Mouse (Mus musculus) heart, adult 2 months (tissue): ENCODE measurements at regions not wholly inside any gene's neighbourhood (a gene's known extent, or its start where the extent isn't known, plus 50 kb on each side); places are given as distances from the start of the nearest gene placed in this dataset.

Source experiments
- DNase-seq, 2 experiments: peaks; one replicate each; pipeline ENCODE4 v3.0.0; 2021
- H3K27ac ChIP-seq: fragments of 200-600 bp; 2 replicates; pipeline ENCODE4 v1.8.1; 2022
- H3K27me3 ChIP-seq: fragments of 200-500 bp; 2 replicates; pipeline ENCODE4 v1.6.1; 2012; ENCODE audit warnings: mild to moderate bottlenecking, low read length, inconsistent platforms, mixed read lengths; ENCODE audit not compliant: control insufficient read depth, insufficient read depth
- H3K36me3 ChIP-seq: fragments of 200-500 bp; 2 replicates; pipeline ENCODE4 v1.6.1; 2012; ENCODE audit warnings: low read length, inconsistent platforms; ENCODE audit not compliant: control insufficient read depth, insufficient read depth
- H3K4me1 ChIP-seq: fragments of 200-500 bp; 2 replicates; pipeline ENCODE4 v1.6.1; 2011; ENCODE audit warnings: low read length; ENCODE audit not compliant: control insufficient read depth, insufficient read depth
- H3K4me3 ChIP-seq: fragments of 200-600 bp; 2 replicates; pipeline ENCODE4 v1.8.1; 2022
- H3K79me2 ChIP-seq: fragments of 200-500 bp; replicated peaks from 2 replicates; pipeline ENCODE4 v1.6.1; 2012; ENCODE audit warnings: mild to moderate bottlenecking, inconsistent platforms, low read length, moderate library complexity, mixed read lengths; ENCODE audit not compliant: control insufficient read depth, insufficient read depth
- H3K9ac ChIP-seq: fragments of 200-500 bp; 2 replicates; pipeline ENCODE4 v1.6.1; 2012; ENCODE audit warnings: low read depth, mild to moderate bottlenecking, control low read depth, inconsistent platforms, low read length, mixed read lengths
- CTCF ChIP-seq: fragments of 200-600 bp; IDR thresholded peaks from 2 replicates; pipeline ENCODE4 v1.8.1; 2022; ENCODE audit warnings: antibody characterized with exemption, mild to moderate bottlenecking, moderate library complexity
- EP300 ChIP-seq: fragments of 200-500 bp; IDR thresholded peaks from 2 replicates; pipeline ENCODE4 v1.6.1; 2011; ENCODE audit warnings: low read depth, low read length, control low read depth; ENCODE audit not compliant: insufficient read depth
- POLR2A ChIP-seq: fragments of 200-500 bp; IDR thresholded peaks from 2 replicates; pipeline ENCODE4 v1.6.1; 2011; ENCODE audit warnings: mild to moderate bottlenecking, low read depth, low read length, control low read depth; ENCODE audit not compliant: insufficient read depth
- WGBS: fragments of 180-500 bp; shearing (Covaris S2); methylation state at CpG from one replicate; pipeline ENCODE4 v1.1.7; 2018; 5-methylcytosine and 5-hydroxymethylcytosine counted together
- intact Hi-C: fragments of 180-260 bp; cut with DNase I; formaldehyde crosslinking; loops from one replicate; pipeline ENCODE4 v1.15.1; 2025

GRCm38 (mm10) chr14:98471803-98472509, 302.4 kb upstream of the Dach1 start:
- H3K79me2 ChIP-seq: no peaks in the 10 kb centered on the region
- intact Hi-C loops: no loop called here
- DNase-seq: no peak
- no peak overlapping the region for H3K27ac ChIP-seq
- TF ChIP-seq POLR2A (no peak), EP300 (no peak)
- H3K4me1 ChIP-seq: no peaks in the 10 kb centered on the region
- H3K36me3 ChIP-seq: no peaks in the 10 kb centered on the region
- H3K4me3 ChIP-seq: no peak overlapping the region
- H3K9ac ChIP-seq: no peak overlapping the region
- H3K27me3 ChIP-seq: no peaks in the 10 kb centered on the region
- WGBS: 52% methylated on average over 5 of the region's 5 CpGs

GRCm38 (mm10) chr14:98454461-98454860, 284.9 kb upstream of the Dach1 start:
- Histone ChIP-seq H3K36me3 (no peaks in the 10 kb centered on the region), H3K4me3 (no peak overlapping the region), H3K27ac (no peak overlapping the region), H3K9ac (no peak overlapping the region), H3K4me1 (no peaks in the 10 kb centered on the region), H3K27me3 (no peaks in the 10 kb centered on the region), H3K79me2 (no peaks in the 10 kb centered on the region)
- WGBS: 88% methylated on average over 1 of the region's 1 CpGs
- intact Hi-C loops: no loop called here
- no peak for DNase-seq
- TF ChIP-seq CTCF (no peak), EP300 (no peak), POLR2A (no peak)

GRCm38 (mm10) chr14:98452191-98452590, 282.6 kb upstream of the Dach1 start:
- H3K36me3 ChIP-seq: no peaks in the 10 kb centered on the region
- TF ChIP-seq EP300 (no peak), POLR2A (no peak), CTCF (no peak)
- intact Hi-C loops: no loop called here
- H3K79me2 ChIP-seq: no peaks in the 10 kb centered on the region
- no peak overlapping the region for H3K9ac ChIP-seq
- H3K27me3 ChIP-seq: no peaks in the 10 kb centered on the region
- WGBS: 67% methylated on average over 6 of the region's 6 CpGs
- no peak for DNase-seq
- no peak overlapping the region for H3K27ac ChIP-seq
- H3K4me3 ChIP-seq: no peak overlapping the region
- no peaks in the 10 kb centered on the region for H3K4me1 ChIP-seq

GRCm38 (mm10) chr14:98449568-98449967, 280.0 kb upstream of the Dach1 start:
- H3K27ac ChIP-seq: no peak overlapping the region
- no peaks in the 10 kb centered on the region for H3K79me2 ChIP-seq
- no peaks in the 10 kb centered on the region for H3K36me3 ChIP-seq
- intact Hi-C loops: no loop called here
- no peak for DNase-seq
- H3K4me1 ChIP-seq: no peaks in the 10 kb centered on the region
- TF ChIP-seq EP300 (no peak), POLR2A (no peak), CTCF (no peak)
- 82% methylated on average over 5 of the region's 5 CpGs for WGBS
- no peak overlapping the region for H3K4me3 ChIP-seq
- H3K27me3 ChIP-seq: no peaks in the 10 kb centered on the region
- no peak overlapping the region for H3K9ac ChIP-seq

- H3K27ac ChIP-seq: no peak overlapping the region
- H3K4me3 ChIP-seq: no peak overlapping the region
- H3K36me3 ChIP-seq: no peaks in the 10 kb centered on the region
- H3K79me2 ChIP-seq: no peaks in the 10 kb centered on the region
- DNase-seq: no peak
- no peaks in the 10 kb centered on the region for H3K27me3 ChIP-seq
- TF ChIP-seq CTCF: no peak
- no peak for TF ChIP-seq EP300
- no peak for TF ChIP-seq POLR2A
- H3K4me1 ChIP-seq: no peaks in the 10 kb centered on the region
- intact Hi-C loops: no loop called here
- no peak overlapping the region for H3K9ac ChIP-seq
- WGBS: 72% methylated on average over 3 of the region's 3 CpGs
Measured at GRCm38 (mm10) chr14:98442411-98442810, 272.8 kb upstream of the Dach1 start.

- no peaks in the 10 kb centered on the region for H3K27me3 ChIP-seq
- 59% methylated on average over 2 of the region's 2 CpGs for WGBS
Measured at GRCm38 (mm10) chr14:98441954-98442353, 272.4 kb upstream of the Dach1 start.

More at GRCm38 (mm10) chr14:98441954-98442353, 272.4 kb upstream of the Dach1 start:
- intact Hi-C loops: no loop called here
- Histone ChIP-seq H3K9ac (no peak overlapping the region), H3K79me2 (no peaks in the 10 kb centered on the region), H3K4me1 (no peaks in the 10 kb centered on the region), H3K36me3 (no peaks in the 10 kb centered on the region), H3K4me3 (no peak overlapping the region), H3K27ac (no peak overlapping the region)
- no peak for DNase-seq
- TF ChIP-seq POLR2A: no peak
- no peak for TF ChIP-seq EP300
- no peak for TF ChIP-seq CTCF
